Mouse (Mus musculus) thymus, adult 2 months (tissue): ENCODE data around the gene Gpsm2.

Source experiments
- CTCF ChIP-seq: fragments of 200-500 bp; IDR thresholded peaks from 2 replicates; pipeline ENCODE4 v1.5.1; 2012; ENCODE audit warnings: mild to moderate bottlenecking, control low read depth, low read length, moderate library complexity, borderline replicate concordance; ENCODE audit not compliant: control insufficient read depth, poor library complexity, insufficient read depth; ENCODE audit errors: extremely low read depth
- POLR2A ChIP-seq: fragments of 200-500 bp; IDR thresholded peaks from 2 replicates; pipeline ENCODE4 v1.6.1; 2012; ENCODE audit warnings: mild to moderate bottlenecking, low read length, control low read depth, moderate library complexity; ENCODE audit not compliant: control insufficient read depth, poor library complexity, insufficient read depth; ENCODE audit errors: extremely low read depth

GRCm38 (mm10) chr3:108739045-108739708, 17.1 kb upstream of the Gpsm2 start, which contains the start of gene Aknad1:
- TF ChIP-seq POLR2A (no peak), CTCF (no peak)
